Mouse (Mus musculus): ENCODE results near the gene 4930444G20Rik. TPM values are rescaled to one million over a fixed set of nuclear protein-coding genes. Genes with fewer than 3 reads are reported as not detected.
"Not testable (repeated sequence)": the region's sequence is repeated elsewhere in the genome, so short reads cannot be mapped to it uniquely, and the experiment has no call there.

The 4930444G20Rik gene
- not detected in 2 replicates for polyA plus RNA-seq (2015; fragmentation: Nextera tagmentation; extraction: Ambion mirVana)

DNA sequence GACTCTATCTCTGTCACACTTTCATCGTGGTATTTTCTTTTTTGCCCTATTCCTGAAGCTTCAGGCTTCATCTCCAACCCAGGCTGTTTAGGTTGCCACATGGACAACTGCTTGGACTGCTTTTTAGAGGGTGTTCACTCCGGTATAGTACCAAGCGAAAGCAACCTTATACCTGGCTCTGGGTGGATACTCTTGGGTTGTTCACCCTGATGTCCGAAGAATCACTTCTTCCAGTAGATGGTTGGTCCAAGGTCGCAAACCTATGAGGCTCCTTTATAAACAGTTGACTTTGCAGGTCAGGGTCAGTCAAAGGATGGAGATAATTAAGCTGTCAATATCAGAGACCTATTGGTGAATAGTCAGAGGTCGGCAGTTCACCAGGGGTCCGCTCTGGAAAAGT, at the start of gene 4930444G20Rik:
TSS of gene 4930444G20Rik (minus strand) at position 101 of the 400 bp plus-strand sequence.
- not testable (repeated sequence) for H3K4me1 ChIP-seq; H3K9me3 ChIP-seq (replicated peaks); H3K27me3 ChIP-seq; H3K27ac ChIP-seq; H3K36me3 ChIP-seq; ATAC-seq (replicated peaks; ENCODE audit: low FRiP score); H3K9ac ChIP-seq; H3K4me2 ChIP-seq; H3K4me3 ChIP-seq (replicated peaks)
- WGBS: 89% methylated on average over 7 of the region's 7 CpGs

DNA sequence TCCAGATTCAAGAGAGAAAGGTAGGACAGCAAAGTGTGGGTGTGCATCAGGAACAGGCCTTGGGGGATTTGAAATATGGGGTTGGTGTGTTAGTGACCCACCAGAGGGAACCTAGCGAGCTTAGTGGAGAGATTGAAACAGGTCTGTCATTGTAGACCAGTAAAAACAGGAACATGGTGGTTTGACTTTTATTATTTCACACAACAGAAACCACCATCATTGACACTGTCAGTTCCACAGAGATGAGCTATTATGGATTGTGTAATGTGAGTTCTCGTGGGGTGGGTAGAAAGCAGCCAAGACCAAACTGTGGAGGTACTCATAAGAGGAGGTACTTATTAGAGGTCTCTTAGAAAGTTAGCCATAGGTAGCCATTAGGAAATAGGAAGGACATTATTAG, 6.7 kb upstream of the 4930444G20Rik start:
- Histone ChIP-seq H3K36me3 (no peaks in the 10 kb centered on the region), H3K9ac (no peak overlapping the region), H3K4me2 (no peak overlapping the region), H3K27ac (no peak overlapping the region), H3K4me1 (no peaks in the 10 kb centered on the region), H3K9me3 (replicated peaks) (no peaks in the 10 kb centered on the region), H3K27me3 (no peaks in the 10 kb centered on the region), H3K4me3 (replicated peaks) (no peak overlapping the region)
- 86% methylated on average over 2 of the region's 2 CpGs for WGBS
- ATAC-seq (replicated peaks; ENCODE audit: low FRiP score): no peak

DNA sequence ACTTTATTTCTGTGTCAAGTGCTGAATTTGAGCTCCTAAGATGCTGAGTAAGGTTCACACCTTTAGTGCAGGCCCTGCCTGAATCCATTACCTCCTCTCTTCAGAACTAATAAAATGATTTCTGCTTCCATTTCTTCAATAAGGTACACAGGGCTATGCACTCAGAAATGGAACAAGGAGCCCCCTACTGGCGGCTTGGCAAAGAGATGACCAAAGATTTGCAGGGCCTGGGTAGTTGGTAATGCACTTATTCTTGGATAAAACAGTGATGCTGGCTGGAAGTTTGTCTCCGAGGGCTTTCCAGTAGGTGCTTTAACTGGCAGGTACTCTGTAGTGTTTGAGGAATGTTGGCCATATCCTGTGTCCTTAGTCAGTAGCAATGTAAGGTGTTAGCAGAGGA, 4.9 kb upstream of the 4930444G20Rik start:
- WGBS: 71% methylated on average over 2 of the region's 2 CpGs
- no peak overlapping the region for H3K9ac ChIP-seq

DNA sequence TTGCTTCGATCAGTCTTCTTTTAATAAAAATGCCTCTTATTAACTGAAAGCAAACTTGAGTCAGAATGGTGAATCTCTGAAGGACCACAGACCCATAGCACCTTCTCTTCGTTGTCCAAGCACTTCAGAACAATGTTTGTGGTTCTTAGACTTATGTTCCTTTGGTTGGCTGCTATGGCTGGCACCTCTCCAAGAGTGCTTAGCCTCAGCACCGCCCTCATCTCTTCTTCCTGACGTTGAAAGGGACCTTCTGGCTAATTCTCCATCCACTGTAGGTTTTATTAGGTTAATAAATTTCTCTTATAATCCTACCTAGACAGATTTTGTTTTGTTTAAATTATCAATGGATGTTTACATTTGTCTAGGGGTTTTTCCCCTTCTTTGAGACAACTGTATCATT, 2.7 kb upstream of the 4930444G20Rik start:
- Histone ChIP-seq H3K4me3 (replicated peaks) (no peak overlapping the region), H3K27ac (no peak overlapping the region), H3K9ac (no peak overlapping the region), H3K4me1 (no peaks in the 10 kb centered on the region), H3K9me3 (replicated peaks) (no peaks in the 10 kb centered on the region), H3K4me2 (no peak overlapping the region), H3K27me3 (no peaks in the 10 kb centered on the region), H3K36me3 (no peaks in the 10 kb centered on the region)
- 47% methylated on average over 4 of the region's 4 CpGs for WGBS
- no peak for ATAC-seq (replicated peaks; ENCODE audit: low FRiP score)

More for the DNA sequence above, 4.9 kb upstream of the 4930444G20Rik start:
- Histone ChIP-seq H3K36me3 (no peaks in the 10 kb centered on the region), H3K4me3 (replicated peaks) (no peak overlapping the region), H3K27ac (no peak overlapping the region), H3K27me3 (no peaks in the 10 kb centered on the region), H3K4me1 (no peaks in the 10 kb centered on the region), H3K9me3 (replicated peaks) (no peaks in the 10 kb centered on the region), H3K4me2 (no peak overlapping the region)
- ATAC-seq (replicated peaks; ENCODE audit: low FRiP score): no peak

DNA sequence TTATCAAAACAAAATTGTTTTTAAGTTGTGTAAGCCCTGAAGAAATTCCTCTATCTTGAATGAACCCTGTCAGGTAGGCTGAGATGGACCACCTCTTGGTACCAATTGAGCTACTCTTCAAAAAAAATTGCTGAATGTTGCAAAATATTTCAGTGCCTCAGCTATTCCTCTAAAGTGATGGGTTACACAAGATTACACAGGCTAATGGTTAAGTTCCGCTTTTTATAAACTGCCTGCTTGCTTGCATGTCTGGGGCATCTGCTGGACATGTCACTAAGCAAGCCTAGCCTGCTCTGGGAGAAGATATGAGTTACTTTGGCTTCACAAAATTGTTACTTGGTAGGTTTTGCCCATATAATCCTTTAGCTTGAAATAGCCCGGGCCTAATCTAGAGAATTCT, 2.3 kb upstream of the 4930444G20Rik start:
- no peak for ATAC-seq (replicated peaks; ENCODE audit: low FRiP score)
- no peaks in the 10 kb centered on the region for H3K27me3 ChIP-seq
- WGBS: 87% methylated on average over 2 of the region's 2 CpGs
- no peaks in the 10 kb centered on the region for H3K36me3 ChIP-seq
- no peaks in the 10 kb centered on the region for H3K4me1 ChIP-seq
- H3K9ac ChIP-seq: no peak overlapping the region
- H3K27ac ChIP-seq: no peak overlapping the region
- no peak overlapping the region for H3K4me2 ChIP-seq
- H3K9me3 ChIP-seq (replicated peaks): no peaks in the 10 kb centered on the region
- H3K4me3 ChIP-seq (replicated peaks): no peak overlapping the region

DNA sequence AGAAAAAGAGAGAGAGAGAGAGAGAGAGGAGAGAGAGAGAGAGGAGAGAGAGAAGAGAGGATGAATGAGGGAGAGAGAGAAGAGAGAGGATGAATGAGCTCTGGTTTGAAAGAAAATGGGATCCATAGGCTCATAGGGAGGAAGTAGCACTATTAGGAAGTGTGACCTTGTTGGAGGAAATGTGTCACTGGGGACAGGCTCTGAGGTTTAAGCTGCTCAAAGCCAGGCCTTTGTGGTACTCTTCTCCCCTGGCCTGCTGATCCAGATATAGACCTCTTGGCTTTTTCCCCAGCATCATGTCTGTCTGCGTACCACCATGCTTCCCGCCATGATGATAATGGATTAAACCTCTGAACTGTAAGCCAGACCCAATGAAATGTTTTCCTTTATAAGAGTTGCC, 8.5 kb downstream of the 4930444G20Rik start:
- no peak for ATAC-seq (replicated peaks; ENCODE audit: low FRiP score)
- Histone ChIP-seq H3K9me3 (replicated peaks) (no peaks in the 10 kb centered on the region), H3K27me3 (no peaks in the 10 kb centered on the region), H3K4me1 (peaks cover 5% of the 10 kb centered on the region; the same call in 1 of the 2 replicates), H3K27ac (no peak overlapping the region), H3K4me2 (peak overlapping the region; percentile 90), H3K9ac (no peak overlapping the region), H3K4me3 (replicated peaks) (peak overlapping the region; percentile 57; the same call in 1 of the 2 replicates), H3K36me3 (no peaks in the 10 kb centered on the region)
- WGBS: 82% methylated on average over 2 of the region's 2 CpGs

DNA sequence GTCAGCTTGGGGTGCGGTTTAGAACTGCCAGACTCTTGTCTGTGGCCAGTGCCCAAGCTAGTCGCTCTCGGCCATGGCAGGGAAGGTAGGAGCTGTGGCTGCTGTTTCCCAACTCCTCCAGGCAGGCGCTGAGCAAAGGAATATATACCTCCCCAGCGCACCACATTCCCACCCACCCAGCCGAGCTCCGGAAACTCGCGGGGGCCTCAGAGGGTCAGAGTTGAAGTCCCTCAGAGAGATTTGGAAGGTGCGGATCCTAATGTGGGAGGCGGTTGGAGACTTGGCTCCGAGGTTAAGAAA, 8.9 kb downstream of the 4930444G20Rik start:
- 0 out of 2 replicates have a peak overlapping the region, but pooled peaks have one; percentile 11 for H3K9ac ChIP-seq
- peak overlapping the region; percentile 57 for H3K4me3 ChIP-seq (replicated peaks)
- WGBS: 14% methylated on average over 12 of the region's 12 CpGs
- peaks cover 5% of the 10 kb centered on the region; the same call in 1 of the 2 replicates for H3K4me1 ChIP-seq
- no peak overlapping the region for H3K27ac ChIP-seq
- H3K27me3 ChIP-seq: no peaks in the 10 kb centered on the region
- H3K9me3 ChIP-seq (replicated peaks): no peaks in the 10 kb centered on the region
- H3K36me3 ChIP-seq: no peaks in the 10 kb centered on the region
- H3K4me2 ChIP-seq: peak overlapping the region; percentile 90
- no peak for ATAC-seq (replicated peaks; ENCODE audit: low FRiP score)

DNA sequence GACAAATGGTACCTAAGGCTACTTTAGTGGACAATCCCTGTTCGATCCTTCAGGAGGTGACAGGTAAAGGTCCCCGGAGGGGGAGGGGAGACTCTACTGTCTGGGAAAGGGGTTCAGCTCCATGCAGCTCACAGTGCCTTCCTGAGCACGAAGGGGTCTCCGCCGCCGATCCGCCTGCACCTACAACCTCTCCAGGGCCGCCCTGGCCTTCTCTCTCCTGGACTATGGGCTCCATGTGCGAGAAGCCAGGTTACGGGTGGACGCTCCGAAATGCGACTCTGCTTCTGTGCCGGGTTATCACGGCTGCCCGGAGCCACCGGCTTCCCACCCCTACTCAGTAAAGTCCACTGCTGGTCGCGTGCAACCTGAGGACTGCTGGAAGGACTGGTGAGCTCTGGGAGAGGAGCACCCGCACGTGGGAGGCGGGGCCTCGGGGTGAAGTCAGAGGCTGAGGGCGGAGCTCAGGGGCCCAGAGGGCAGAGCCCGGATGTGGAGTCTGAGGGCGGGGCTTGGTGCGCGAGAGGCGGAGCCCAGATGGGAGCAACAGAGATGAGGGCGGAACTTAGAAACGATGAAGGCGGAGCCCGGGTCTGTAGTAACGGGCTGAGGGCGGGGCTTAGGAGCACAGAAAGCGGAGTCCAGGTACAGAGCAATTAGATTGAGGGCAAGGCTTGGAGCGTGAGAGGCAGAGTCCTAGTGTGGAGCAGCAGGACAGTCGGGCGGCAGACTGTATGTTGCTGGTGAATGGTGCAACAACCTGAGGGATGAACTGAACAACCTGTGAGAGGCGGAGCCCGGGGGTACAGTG, 9.5 kb downstream of the 4930444G20Rik start:
- peaks cover 5% of the 10 kb centered on the region; the same call in 1 of the 2 replicates for H3K4me1 ChIP-seq
- no peak overlapping the region for H3K27ac ChIP-seq
- peak overlapping the region; percentile 90 for H3K4me2 ChIP-seq
- peak; percentile 98 for ATAC-seq (replicated peaks; ENCODE audit: low FRiP score)
- no peaks in the 10 kb centered on the region for H3K9me3 ChIP-seq (replicated peaks)
- no peaks in the 10 kb centered on the region for H3K36me3 ChIP-seq
- H3K4me3 ChIP-seq (replicated peaks): peak overlapping the region; percentile 57
- peak overlapping the region; percentile 49 for H3K9ac ChIP-seq
- WGBS: 10% methylated on average over 41 of the region's 41 CpGs
- H3K27me3 ChIP-seq: no peaks in the 10 kb centered on the region

DNA sequence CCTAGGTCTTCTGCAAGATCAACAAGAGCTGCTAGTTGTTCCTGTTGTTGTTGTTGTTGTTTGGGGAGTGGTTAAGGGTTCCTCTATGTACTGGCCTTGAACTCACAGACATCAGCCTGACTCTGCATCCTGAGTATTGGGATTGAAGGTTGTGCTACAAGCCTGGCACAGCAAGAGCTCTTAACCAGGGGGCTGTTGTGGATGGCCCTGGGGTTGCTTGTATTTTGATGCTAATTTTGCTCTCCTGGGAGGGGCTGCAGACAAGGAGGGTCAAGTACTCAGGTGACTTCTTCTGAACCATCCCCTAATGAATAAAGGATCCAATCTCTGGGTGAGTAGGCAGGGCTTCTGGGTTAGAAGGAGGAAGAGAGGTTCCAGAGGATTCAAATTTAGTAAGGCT, 12.6 kb downstream of the 4930444G20Rik start:
- Histone ChIP-seq H3K9me3 (replicated peaks) (no peaks in the 10 kb centered on the region), H3K4me3 (replicated peaks) (no peak overlapping the region), H3K4me1 (peaks cover 5% of the 10 kb centered on the region; the same call in 1 of the 2 replicates), H3K4me2 (no peak overlapping the region), H3K27ac (no peak overlapping the region), H3K27me3 (no peaks in the 10 kb centered on the region), H3K9ac (no peak overlapping the region), H3K36me3 (no peaks in the 10 kb centered on the region)
- ATAC-seq (replicated peaks; ENCODE audit: low FRiP score): no peak

DNA sequence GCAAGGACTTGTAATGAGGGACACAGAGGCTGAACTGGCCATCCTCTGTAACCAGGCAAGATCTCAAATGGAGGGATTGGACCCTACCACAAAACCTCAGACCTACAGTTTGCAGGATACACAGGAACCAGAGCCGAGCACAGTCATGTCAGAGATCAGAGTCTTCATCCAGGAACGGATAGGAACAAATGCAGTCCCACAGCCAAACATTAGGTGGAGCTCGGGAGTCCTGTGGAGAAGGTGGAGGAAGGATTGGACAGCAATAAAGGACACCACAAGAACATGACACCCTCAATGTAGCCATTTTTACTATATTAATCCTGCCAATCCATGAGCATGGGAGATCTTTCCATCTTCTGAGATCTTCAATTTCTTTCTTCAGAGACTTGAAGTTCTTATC, 31.6 kb downstream of the 4930444G20Rik start:
- not testable (repeated sequence) for H3K9me3 ChIP-seq (replicated peaks); H3K27me3 ChIP-seq; H3K4me3 ChIP-seq (replicated peaks); H3K27ac ChIP-seq; H3K4me2 ChIP-seq; H3K4me1 ChIP-seq; H3K36me3 ChIP-seq; ATAC-seq (replicated peaks; ENCODE audit: low FRiP score); H3K9ac ChIP-seq
- WGBS: 11% methylated on average over 3 of the region's 3 CpGs

DNA sequence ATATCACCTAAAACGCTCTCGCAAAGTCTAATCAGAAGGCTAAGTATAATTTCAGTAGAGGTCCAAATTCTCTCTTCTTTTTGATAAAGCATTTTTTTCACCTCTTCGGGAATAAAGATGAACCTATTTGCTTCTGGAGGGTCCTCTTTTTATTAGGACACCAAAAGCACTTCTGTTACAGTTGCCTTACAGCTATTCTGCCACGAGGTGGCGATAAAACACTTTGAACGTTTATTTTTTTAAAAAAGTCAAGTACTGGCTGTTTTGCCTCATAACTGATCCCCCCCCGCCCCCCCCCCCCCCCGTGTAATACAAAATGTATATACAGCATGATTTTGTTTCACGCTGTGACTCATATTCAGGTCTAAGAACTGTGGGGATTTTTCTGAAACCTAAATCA, 33.6 kb downstream of the 4930444G20Rik start:
- ATAC-seq (replicated peaks; ENCODE audit: low FRiP score): no peak
- H3K9me3 ChIP-seq (replicated peaks): no peaks in the 10 kb centered on the region
- H3K4me3 ChIP-seq (replicated peaks): no peak overlapping the region
- H3K27me3 ChIP-seq: 0 out of 2 replicates have a peak, but pooled peaks cover 3% of the 10 kb centered on the region
- H3K36me3 ChIP-seq: no peaks in the 10 kb centered on the region
- WGBS: 14% methylated on average over 9 of the region's 9 CpGs
- no peak overlapping the region for H3K9ac ChIP-seq
- no peak overlapping the region for H3K4me2 ChIP-seq
- H3K27ac ChIP-seq: no peak overlapping the region
- no peaks in the 10 kb centered on the region for H3K4me1 ChIP-seq

DNA sequence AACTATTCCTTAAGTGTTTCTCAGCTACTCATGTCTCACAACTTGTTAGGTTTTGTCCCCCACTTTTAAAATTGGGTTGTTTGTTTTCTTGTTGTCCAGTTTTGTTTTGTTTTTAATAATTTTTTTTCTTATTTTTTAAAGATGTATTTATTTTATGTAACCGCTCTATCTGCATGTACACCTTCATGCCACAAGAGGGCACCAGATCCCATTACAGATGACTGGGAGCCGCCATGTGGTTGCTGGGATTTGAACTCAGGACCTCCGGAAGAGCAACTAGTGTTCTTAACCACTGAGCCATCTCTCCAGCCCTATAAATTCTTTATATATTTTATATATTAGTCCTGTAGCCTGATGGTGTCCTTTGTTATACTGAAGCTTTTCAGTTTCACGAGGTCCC, 49.3 kb downstream of the 4930444G20Rik start:
- no peak overlapping the region for H3K4me2 ChIP-seq
- no peak overlapping the region for H3K9ac ChIP-seq
- no peaks in the 10 kb centered on the region for H3K9me3 ChIP-seq (replicated peaks)
- no peak overlapping the region for H3K27ac ChIP-seq
- no peak overlapping the region for H3K4me3 ChIP-seq (replicated peaks)
- H3K27me3 ChIP-seq: no peaks in the 10 kb centered on the region
- WGBS: 94% methylated on average over 4 of the region's 4 CpGs
- H3K4me1 ChIP-seq: peaks cover 4% of the 10 kb centered on the region; the same call in 1 of the 2 replicates
- no peaks in the 10 kb centered on the region for H3K36me3 ChIP-seq
- no peak for ATAC-seq (replicated peaks; ENCODE audit: low FRiP score)
